Mouse (Mus musculus) lung, postnatal 0 days (tissue): ENCODE data around the gene F9. TPM values are rescaled to one million over a fixed set of nuclear protein-coding genes. Genes with fewer than 3 reads are reported as not detected.

ENCODE experiments used
- ATAC-seq: fragments of 200-750 bp; cut with Nextera tagmentation; 2 replicates; pipeline ENCODE4 v1.8.0; 2017; ENCODE audit warnings: moderate library complexity
- DNase-seq: peaks from one replicate; pipeline ENCODE4 v3.0.0-alpha.2; 2016; ENCODE audit warnings: low spot score
- H3K27ac ChIP-seq: fragments of 300-500 bp; sonication (generic); 2 replicates; pipeline ENCODE4 v1.5.1; 2014; ENCODE audit warnings: antibody characterized with exemption, mild to moderate bottlenecking, low read length, mixed read lengths
- H3K27me3 ChIP-seq: fragments of 300-500 bp; sonication (generic); replicated peaks from 2 replicates; pipeline ENCODE4 v1.6.1; 2014; ENCODE audit warnings: low read length, mixed read lengths; ENCODE audit not compliant: insufficient read depth
- H3K36me3 ChIP-seq: fragments of 300-500 bp; sonication (generic); 2 replicates; pipeline ENCODE4 v1.6.1; 2014; ENCODE audit warnings: low read length, mixed read lengths; ENCODE audit not compliant: insufficient read depth
- H3K4me1 ChIP-seq: fragments of 300-500 bp; sonication (generic); 2 replicates; pipeline ENCODE4 v1.6.1; 2014; ENCODE audit warnings: antibody characterized with exemption, low read depth, low read length, mixed read lengths; ENCODE audit not compliant: insufficient read depth
- H3K4me2 ChIP-seq: fragments of 300-500 bp; sonication (generic); replicated peaks from 2 replicates; pipeline ENCODE4 v1.6.1; 2014; ENCODE audit warnings: low read depth, mild to moderate bottlenecking, low read length, moderate library complexity, mixed read lengths
- H3K4me3 ChIP-seq: fragments of 300-500 bp; sonication (generic); 2 replicates; pipeline ENCODE4 v1.5.1; 2014; ENCODE audit warnings: low read depth, low read length
- H3K9ac ChIP-seq: fragments of 300-500 bp; sonication (generic); replicated peaks from 2 replicates; pipeline ENCODE4 v1.6.1; 2014; ENCODE audit warnings: low read depth, mild to moderate bottlenecking
- H3K9me3 ChIP-seq: fragments of 300-500 bp; sonication (generic); 2 replicates; pipeline ENCODE4 v1.6.1; 2016; ENCODE audit warnings: low read length, mixed read lengths
- CTCF ChIP-seq: IDR thresholded peaks from 2 replicates; pipeline ENCODE4 v1.5.1; 2016; ENCODE audit warnings: antibody characterized with exemption, mild to moderate bottlenecking
- EP300 ChIP-seq: IDR thresholded peaks from 2 replicates; pipeline ENCODE4 v1.6.1; 2016; ENCODE audit warnings: antibody characterized with exemption, mild to moderate bottlenecking, control low read depth
- WGBS: fragments of 180-500 bp; shearing (Covaris S2); extraction: QIAGEN DNeasy Blood & Tissue Kit; methylation state at CpG from one replicate; pipeline ENCODE4 v1.1.7; 2014; 5-methylcytosine and 5-hydroxymethylcytosine counted together
- polyA plus RNA-seq: library from polyadenylated mRNA; unstranded; fragments of >200 nt; fragmentation: Nextera tagmentation; extraction: Ambion mirVana; gene quantifications from 2 replicates; pipeline ENCODE4 v1.2.1, GENCODE M21; 2015

The F9 gene
- polyA plus RNA-seq, 1 experiment from 2014 or later = not detected

DNA sequence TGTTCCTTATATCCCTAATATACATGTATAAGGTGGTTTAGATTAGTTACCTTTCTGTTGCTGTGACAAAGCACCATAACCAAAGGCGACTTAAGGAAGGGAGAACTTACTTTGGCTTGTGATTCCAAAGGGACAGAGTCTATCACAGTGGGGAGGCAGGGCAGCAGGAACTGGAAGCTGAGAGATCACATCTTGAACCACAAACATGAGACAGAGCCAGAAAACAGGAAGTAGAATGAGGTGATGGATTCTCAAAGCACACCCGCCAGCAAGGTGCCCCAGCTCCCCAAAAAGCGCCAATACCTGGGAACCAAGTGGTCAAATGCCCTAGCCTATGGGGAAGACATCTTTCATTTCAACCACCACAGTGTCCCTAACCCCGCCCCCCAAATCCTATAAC lies 21.7 kb downstream of the F9 start:
- H3K4me3 ChIP-seq = no peak overlapping the region
- TF ChIP-seq CTCF (no peak), EP300 (no peak)

DNA sequence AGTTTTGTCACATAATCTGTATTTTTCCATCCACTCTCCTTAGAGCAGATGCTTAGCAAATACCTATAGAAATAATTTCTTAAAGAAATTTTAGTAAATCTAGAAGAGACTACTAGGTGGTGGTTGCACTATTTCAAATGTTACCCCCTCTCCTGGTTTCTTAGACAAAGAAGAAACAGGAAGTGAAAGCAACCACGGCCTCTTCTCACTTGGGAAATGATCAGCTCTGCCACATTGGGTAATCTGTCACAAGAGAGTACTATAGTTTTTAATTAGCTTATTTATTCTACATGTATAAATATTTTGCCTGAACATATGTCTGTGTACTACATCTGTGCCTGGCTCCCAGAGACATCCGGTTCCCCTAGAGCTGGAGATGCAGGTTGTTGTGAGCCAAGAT lies 22.3 kb downstream of the F9 start:
- Histone ChIP-seq H3K27me3 (no peaks in the 10 kb centered on the region), H3K4me1 (no peaks in the 10 kb centered on the region), H3K36me3 (no peaks in the 10 kb centered on the region), H3K9me3 (no peaks in the 10 kb centered on the region), H3K4me2 (no peak overlapping the region), H3K4me3 (no peak overlapping the region), H3K9ac (no peak overlapping the region), H3K27ac (no peak overlapping the region)
- ATAC-seq = no peak
- WGBS = 63% methylated on average over 2 of the region's 2 CpGs
- TF ChIP-seq EP300 (no peak), CTCF (no peak)
- DNase-seq = no peak

More for the DNA sequence above, 21.7 kb downstream of the F9 start:
- Histone ChIP-seq H3K27me3 (no peaks in the 10 kb centered on the region), H3K4me1 (no peaks in the 10 kb centered on the region), H3K4me2 (no peak overlapping the region), H3K9me3 (no peaks in the 10 kb centered on the region), H3K27ac (no peak overlapping the region), H3K9ac (no peak overlapping the region), H3K36me3 (no peaks in the 10 kb centered on the region)
- no peak for ATAC-seq
- 78% methylated on average over 4 of the region's 4 CpGs for WGBS
- no peak for DNase-seq

DNA sequence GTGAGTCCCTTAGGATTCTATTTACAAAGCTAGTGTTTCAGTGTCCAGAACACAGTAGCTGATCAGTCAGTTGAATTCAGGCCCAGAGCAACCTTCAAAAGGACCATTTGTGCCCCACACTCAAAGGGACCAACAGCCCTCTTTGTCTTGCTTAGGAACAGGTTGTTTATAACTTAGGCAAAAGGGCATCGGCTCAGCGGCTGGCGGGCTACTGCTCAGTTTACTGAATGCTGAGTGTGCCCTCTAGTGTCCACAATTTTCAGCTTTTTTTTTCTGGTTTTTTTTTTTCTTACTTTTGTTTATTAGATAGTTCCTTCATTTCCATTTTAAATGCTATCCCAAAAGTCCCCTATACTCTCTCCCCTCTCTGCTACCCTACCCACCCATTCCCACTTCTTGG lies 27.4 kb downstream of the F9 start:
- H3K4me1 ChIP-seq = no peaks in the 10 kb centered on the region
- H3K9ac ChIP-seq = no peak overlapping the region
- TF ChIP-seq CTCF (peak; percentile 40), EP300 (no peak)
- H3K27me3 ChIP-seq = no peaks in the 10 kb centered on the region
- 11% methylated on average over 3 of the region's 3 CpGs for WGBS
- no peak overlapping the region for H3K27ac ChIP-seq
- H3K36me3 ChIP-seq = no peaks in the 10 kb centered on the region
- peak; percentile 14 for DNase-seq
- no peaks in the 10 kb centered on the region for H3K9me3 ChIP-seq
- H3K4me3 ChIP-seq = no peak overlapping the region
- ATAC-seq = no peak
- H3K4me2 ChIP-seq = no peak overlapping the region

DNA sequence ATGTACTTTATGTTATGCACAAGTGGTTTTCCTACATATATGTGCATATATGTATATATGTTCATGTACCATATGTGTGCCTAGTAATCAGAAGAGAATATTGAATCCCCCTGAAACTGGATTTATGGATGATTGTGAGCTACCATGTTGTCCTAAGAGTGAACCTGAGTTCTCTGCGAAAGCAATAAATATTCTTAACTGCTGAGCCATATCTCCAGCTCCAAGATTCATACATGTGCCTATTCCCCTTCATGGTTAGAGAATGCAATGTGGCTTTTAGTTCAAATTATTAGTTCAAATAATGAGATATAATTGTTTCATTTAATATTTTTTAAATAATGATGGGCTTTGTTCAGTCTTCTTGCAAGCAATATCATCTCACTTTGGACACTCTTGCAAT lies 55.5 kb downstream of the F9 start:
- Histone ChIP-seq H3K4me2 (no peak overlapping the region), H3K4me3 (no peak overlapping the region), H3K27ac (no peak overlapping the region), H3K36me3 (no peaks in the 10 kb centered on the region), H3K4me1 (no peaks in the 10 kb centered on the region), H3K9me3 (no peaks in the 10 kb centered on the region), H3K27me3 (no peaks in the 10 kb centered on the region), H3K9ac (no peak overlapping the region)
- ATAC-seq (no peak), DNase-seq (no peak)
- WGBS = 64% methylated on average over 1 of the region's 1 CpGs
- no peak for TF ChIP-seq CTCF
- TF ChIP-seq EP300 = no peak

DNA sequence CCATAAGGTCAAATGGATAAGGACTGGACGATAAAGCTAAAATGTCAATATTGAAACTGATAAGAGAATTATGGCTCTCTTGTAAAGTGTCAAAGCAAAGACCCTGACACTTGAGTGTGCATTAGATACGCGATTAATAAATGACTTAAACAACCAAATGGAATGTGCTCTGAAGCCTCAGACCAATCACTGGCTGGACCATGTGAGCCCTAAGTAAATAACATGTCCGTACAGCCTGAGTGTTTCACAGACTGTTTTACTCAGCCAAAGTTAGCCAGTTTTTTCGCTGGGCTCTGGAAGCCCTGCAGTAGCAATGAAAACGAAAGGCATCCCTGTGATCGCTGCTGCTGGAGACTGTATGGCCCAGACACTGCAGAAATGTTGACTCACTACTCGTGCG lies 55.9 kb downstream of the F9 start:
- Histone ChIP-seq H3K36me3 (no peaks in the 10 kb centered on the region), H3K4me3 (no peak overlapping the region), H3K9me3 (no peaks in the 10 kb centered on the region), H3K27ac (no peak overlapping the region), H3K9ac (no peak overlapping the region), H3K4me1 (no peaks in the 10 kb centered on the region), H3K27me3 (no peaks in the 10 kb centered on the region), H3K4me2 (no peak overlapping the region)
- TF ChIP-seq EP300 = no peak
- TF ChIP-seq CTCF = no peak
- ATAC-seq (no peak), DNase-seq (no peak)
- 34% methylated on average over 9 of the region's 9 CpGs for WGBS

DNA sequence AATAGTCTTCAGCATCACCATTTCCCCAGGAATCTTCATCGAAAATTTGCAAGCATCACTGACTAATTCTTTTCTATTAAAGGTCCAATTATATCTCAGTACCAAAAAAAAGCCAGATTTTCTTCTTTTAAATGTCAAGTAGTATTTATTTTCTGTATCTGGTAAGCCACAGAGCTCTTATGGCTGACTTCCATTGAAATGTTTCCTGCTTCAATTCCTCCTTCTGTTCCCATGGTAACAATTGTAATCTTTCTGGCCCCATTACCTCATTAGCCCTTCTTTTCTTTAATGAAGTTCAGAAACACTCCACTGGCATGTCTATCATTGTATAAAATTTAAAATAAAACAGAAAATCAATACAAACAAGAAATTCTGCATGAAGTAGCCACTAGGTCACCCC lies 76.1 kb downstream of the F9 start:
- no peak overlapping the region for H3K27ac ChIP-seq
- no peaks in the 10 kb centered on the region for H3K36me3 ChIP-seq
- H3K27me3 ChIP-seq = no peaks in the 10 kb centered on the region
- H3K9me3 ChIP-seq = no peaks in the 10 kb centered on the region
- WGBS = 81% methylated on average over 1 of the region's 1 CpGs
- H3K4me1 ChIP-seq = no peaks in the 10 kb centered on the region
- no peak overlapping the region for H3K4me2 ChIP-seq
- H3K4me3 ChIP-seq = no peak overlapping the region
- TF ChIP-seq CTCF (no peak), EP300 (no peak)
- DNase-seq = no peak
- no peak overlapping the region for H3K9ac ChIP-seq
- no peak for ATAC-seq

Other genes with a start within 250 kb of the F9 start
- 0.08 TPM in 1 of 2 replicates, not detected in the other for gene Mcf2, start 179.6 kb downstream of the F9 start, polyA plus RNA-seq